In genomic region chr12:52435795-52436211, GRCm38 (mm10) we compare ENCODE assay signal across 9 mouse cellular contexts.
DNase-seq lines count a peak whose midpoint lies in the region; ATAC-seq and TF ChIP-seq lines count a peak whose summit lies in the region.
"Had no signal": no experiment of that assay in that cellular context is flagged by ENCODE, and none has a peak within 500 bp of the region (broad histone marks: within the 10 kb centered on the region; RNA-seq: fewer than 3 reads in every experiment).

No protein-coding gene starts in this region.

- ATAC-seq in megakaryocyte, adult 5-6 weeks (ENCODE audit: poor library complexity, severe bottlenecking): no peak
- ATAC-seq in forebrain, embryonic 12.5 days (ENCODE audit: low FRiP score): peak; percentile 51; the same call in 1 of the 2 replicates
- ATAC-seq in CD4-positive, CD25-positive, alpha-beta regulatory T cell, adult 4 months: no peak

- no peak overlapping the region for H3K9ac ChIP-seq in forebrain, embryonic 12.5 days
- H3K9ac ChIP-seq: embryonic facial prominence, embryonic 15.5 days had no signal

- H3K4me2 ChIP-seq in forebrain, embryonic 12.5 days: no peak overlapping the region; the same call in 1 of the 2 replicates
- H3K4me2 ChIP-seq: embryonic facial prominence, embryonic 15.5 days had no signal

- H3K27ac ChIP-seq in forebrain, embryonic 12.5 days: peak overlapping the region; percentile 71
- H3K27ac ChIP-seq in midbrain, embryonic 10.5 days (replicated peaks): peak overlapping the region; percentile 68
- no peak overlapping the region for H3K27ac ChIP-seq in gastrocnemius, adult 2 months
- H3K27ac ChIP-seq: embryonic facial prominence, embryonic 15.5 days had no signal

- intact Hi-C loops in gastrocnemius, adult 2 months (cut with DNase I): no loop called here

- WGBS in forebrain, embryonic 12.5 days: 52% methylated on average over 16 of the region's 16 CpGs
- 64% methylated on average over 16 of the region's 16 CpGs for WGBS in midbrain, embryonic 10.5 days

- TF ChIP-seq CTCF in gastrocnemius, adult 2 months (IDR thresholded peaks at IDR 0.05): no peak

- no peaks in the 10 kb centered on the region for H3K4me1 ChIP-seq in megakaryocyte, embryonic 14.5 days
- peaks cover 14% of the 10 kb centered on the region for H3K4me1 ChIP-seq in forebrain, embryonic 12.5 days
- H3K4me1 ChIP-seq in midbrain, embryonic 10.5 days: peaks cover 15% of the 10 kb centered on the region
- H3K4me1 ChIP-seq: embryonic facial prominence, embryonic 15.5 days had no signal

- peaks cover 9% of the 10 kb centered on the region; the same call in 1 of the 2 replicates for H3K9me3 ChIP-seq in megakaryocyte, embryonic 14.5 days
- no peaks in the 10 kb centered on the region for H3K9me3 ChIP-seq in forebrain, embryonic 12.5 days
- H3K9me3 ChIP-seq in midbrain, embryonic 10.5 days (replicated peaks): no peaks in the 10 kb centered on the region
- H3K9me3 ChIP-seq: embryonic facial prominence, embryonic 15.5 days had no signal

- peak; percentile 18 for DNase-seq in midbrain, embryonic 10.5 days (ENCODE audit: low spot score)
- no peak for DNase-seq in adrenal gland, postnatal 4 days (ENCODE audit: low spot score in 2 of 2)
- no peak for DNase-seq in gastrocnemius, adult 2 months
- DNase-seq: gastrocnemius, postnatal 10 days had no signal

- H3K27me3 ChIP-seq in megakaryocyte, embryonic 14.5 days (replicated peaks): no peaks in the 10 kb centered on the region
- no peaks in the 10 kb centered on the region for H3K27me3 ChIP-seq in forebrain, embryonic 12.5 days
- H3K27me3 ChIP-seq in midbrain, embryonic 10.5 days (ENCODE audit: low read depth, poor library complexity, severe bottlenecking): no peaks in the 10 kb centered on the region
- H3K27me3 ChIP-seq: embryonic facial prominence, embryonic 15.5 days had no signal

- H3K36me3 ChIP-seq in megakaryocyte, embryonic 14.5 days (replicated peaks; ENCODE audit: low read length): no peaks in the 10 kb centered on the region
- H3K36me3 ChIP-seq in forebrain, embryonic 12.5 days (replicated peaks): no peaks in the 10 kb centered on the region
- H3K36me3 ChIP-seq in midbrain, embryonic 10.5 days: no peaks in the 10 kb centered on the region
- H3K36me3 ChIP-seq: embryonic facial prominence, embryonic 15.5 days had no signal

- H3K4me3 ChIP-seq in megakaryocyte, embryonic 14.5 days (replicated peaks): peak overlapping the region; percentile 2
- no peak overlapping the region for H3K4me3 ChIP-seq in forebrain, embryonic 12.5 days (replicated peaks)
- H3K4me3 ChIP-seq in midbrain, embryonic 10.5 days: no peak overlapping the region
- H3K4me3 ChIP-seq in gastrocnemius, adult 2 months: no peak overlapping the region
- H3K4me3 ChIP-seq: embryonic facial prominence, embryonic 15.5 days had no signal
